Mouse (Mus musculus) liver, postnatal 0 days (tissue): ENCODE data around the gene Cltc.
"Not testable (repeated sequence)": the region's sequence is repeated elsewhere in the genome, so short reads cannot be mapped to it uniquely, and the experiment has no call there.

Experiments
- CTCF ChIP-seq: sonication (generic); IDR thresholded peaks from 2 replicates; pipeline ENCODE4 v1.5.1; 2016; ENCODE audit warnings: antibody characterized with exemption, low read depth
- EP300 ChIP-seq: IDR thresholded peaks from 2 replicates; pipeline ENCODE4 v1.6.1; 2016; ENCODE audit warnings: antibody characterized with exemption, low read depth, mild to moderate bottlenecking

DNA sequence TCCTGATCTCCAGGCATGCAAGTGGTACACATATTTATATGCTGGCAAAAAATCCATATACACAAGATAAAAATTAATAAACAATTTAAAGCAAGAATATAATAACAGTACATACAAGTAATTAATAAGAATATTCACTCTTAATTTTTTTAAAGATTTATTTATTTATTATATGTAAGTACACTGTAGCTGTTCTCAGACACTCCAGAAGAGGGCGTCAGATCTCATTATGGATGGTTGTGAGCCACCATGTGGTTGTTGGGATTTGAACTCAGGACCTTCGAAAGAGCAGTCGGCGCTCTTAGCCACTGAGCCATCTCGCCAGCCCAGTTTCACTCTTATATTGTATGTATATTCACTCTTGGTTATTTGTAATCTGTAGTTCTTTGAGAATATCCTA is 30.1 kb upstream of the Cltc start:
- TF ChIP-seq CTCF, EP300: not testable (repeated sequence)
